Mouse (Mus musculus): Measurements from ENCODE around the gene Arl5c.
A peak's percentile ranks its signal among the peaks of the same experiment; 100 is the strongest.

The Arl5c gene

GRCm38 (mm10) chr11:97994539-97995100 lies 1.4 kb downstream of the Arl5c start:
- DNase-seq (ENCODE audit: low read depth): peak; percentile 95

- peak; percentile 96 for DNase-seq (ENCODE audit: low read depth)
These were observed 7.4 kb downstream of the Arl5c start for GRCm38 (mm10) chr11:97988530-97989096.

- DNase-seq (ENCODE audit: low read depth): peak; percentile 97
These were observed 8.1 kb downstream of the Arl5c start for GRCm38 (mm10) chr11:97987551-97988526.

GRCm38 (mm10) chr11:97986738-97987465 lies 9.1 kb downstream of the Arl5c start:
- no peak for DNase-seq (ENCODE audit: low read depth)

- peak; percentile 80 for DNase-seq (ENCODE audit: low read depth)
These were observed 10.0 kb downstream of the Arl5c start, which contains the start of gene Plxdc1 for GRCm38 (mm10) chr11:97985727-97986677. Plxdc1 (minus strand) TSS chr11:97986444.

GRCm38 (mm10) chr11:97983983-97984382 lies 12.0 kb downstream of the Arl5c start:
- DNase-seq (ENCODE audit: low read depth): peak; percentile 53

GRCm38 (mm10) chr11:97983506-97983905 lies 12.5 kb downstream of the Arl5c start:
- DNase-seq (ENCODE audit: low read depth): no peak

GRCm38 (mm10) chr11:97982721-97983120 lies 13.3 kb downstream of the Arl5c start:
- no peak for DNase-seq (ENCODE audit: low read depth)

GRCm38 (mm10) chr11:97980531-97980966 lies 15.4 kb downstream of the Arl5c start:
- DNase-seq (ENCODE audit: low read depth): no peak

- no peak for DNase-seq (ENCODE audit: low read depth)
These were observed 16.0 kb downstream of the Arl5c start for GRCm38 (mm10) chr11:97979824-97980495.

- DNase-seq (ENCODE audit: low read depth): no peak
These were observed 17.6 kb downstream of the Arl5c start for GRCm38 (mm10) chr11:97978392-97978791.

- DNase-seq (ENCODE audit: low read depth): peak; percentile 54
These were observed 18.2 kb downstream of the Arl5c start for GRCm38 (mm10) chr11:97977797-97978196.

GRCm38 (mm10) chr11:97974746-97975145 lies 21.2 kb downstream of the Arl5c start:
- no peak for DNase-seq (ENCODE audit: low read depth)

GRCm38 (mm10) chr11:97974141-97974540 lies 21.8 kb downstream of the Arl5c start:
- no peak for DNase-seq (ENCODE audit: low read depth)

GRCm38 (mm10) chr11:97972434-97972833 lies 23.5 kb downstream of the Arl5c start:
- peak; percentile 51 for DNase-seq (ENCODE audit: low read depth)

GRCm38 (mm10) chr11:97971232-97971631 lies 24.7 kb downstream of the Arl5c start:
- DNase-seq (ENCODE audit: low read depth): no peak

- no peak for DNase-seq (ENCODE audit: low read depth)
These were observed 25.2 kb downstream of the Arl5c start for GRCm38 (mm10) chr11:97970771-97971170.

GRCm38 (mm10) chr11:97968385-97968784 lies 27.6 kb downstream of the Arl5c start:
- no peak for DNase-seq (ENCODE audit: low read depth)

- no peak for DNase-seq (ENCODE audit: low read depth)
These were observed 28.9 kb downstream of the Arl5c start for GRCm38 (mm10) chr11:97967114-97967513.

GRCm38 (mm10) chr11:97960907-97961306 lies 35.1 kb downstream of the Arl5c start:
- DNase-seq (ENCODE audit: low read depth): peak; percentile 58
